Mouse (Mus musculus) lung, postnatal 14 days (tissue): ENCODE data around the gene Cdk4.

Experiments used
- DNase-seq: peaks from one replicate; pipeline ENCODE4 v3.0.0; 2021

The Cdk4 gene

DNA sequence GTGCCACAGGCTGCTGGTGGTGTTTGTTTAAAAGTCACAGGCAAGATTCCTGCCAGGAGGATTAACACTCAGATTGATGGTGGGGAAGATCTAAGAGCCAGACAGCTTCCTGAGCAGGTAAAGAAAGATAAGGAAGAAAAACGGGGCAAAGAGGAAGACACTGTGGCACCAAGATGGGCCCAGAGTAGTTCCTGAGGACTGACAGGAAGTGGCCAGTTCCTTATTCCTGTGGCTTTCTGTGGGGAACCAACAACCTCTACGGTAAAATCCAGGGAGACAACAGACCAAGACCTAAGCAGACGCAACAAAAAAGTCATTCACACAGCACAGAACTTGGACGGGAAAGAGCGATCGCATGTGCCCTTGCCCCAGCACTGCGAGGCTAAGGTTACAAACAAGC lies 40.3 kb downstream of the Cdk4 start:
- no peak for DNase-seq

DNA sequence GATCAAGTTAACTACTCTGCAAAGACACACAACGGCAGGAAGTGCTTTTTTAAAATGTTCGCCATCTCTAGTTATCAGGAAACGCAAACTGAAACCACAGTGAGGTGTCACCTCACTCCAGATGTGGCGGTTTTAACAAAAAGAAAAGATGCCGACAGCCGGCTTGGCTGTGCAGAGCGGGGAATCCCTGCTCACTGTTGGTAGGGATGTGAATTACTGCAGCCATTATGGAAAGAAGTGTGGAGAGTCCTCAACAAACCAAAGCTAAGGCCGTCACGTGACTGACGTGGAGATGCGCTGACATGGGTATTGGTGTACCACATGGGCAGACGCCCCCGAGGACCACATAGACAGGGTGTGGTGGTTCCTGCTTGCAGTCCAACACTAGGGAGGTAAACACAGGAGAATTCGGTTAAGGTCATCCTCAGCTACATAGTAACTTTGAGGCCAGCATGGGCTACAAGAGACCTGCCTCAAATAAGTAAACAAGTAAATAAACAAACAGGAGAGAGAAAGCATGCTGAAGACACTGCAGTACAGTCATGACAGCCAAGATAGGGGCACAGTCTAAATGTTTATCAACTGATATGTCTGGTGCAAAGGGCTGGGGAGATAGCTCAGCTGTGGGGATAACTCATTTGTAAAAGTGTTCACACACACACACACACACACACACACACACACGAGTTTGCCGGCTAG lies 44.4 kb downstream of the Cdk4 start:
- DNase-seq, result no peak

GRCm38 (mm10) chr10:127108262-127108583 lies 44.9 kb downstream of the Cdk4 start:
- no peak for DNase-seq

DNA sequence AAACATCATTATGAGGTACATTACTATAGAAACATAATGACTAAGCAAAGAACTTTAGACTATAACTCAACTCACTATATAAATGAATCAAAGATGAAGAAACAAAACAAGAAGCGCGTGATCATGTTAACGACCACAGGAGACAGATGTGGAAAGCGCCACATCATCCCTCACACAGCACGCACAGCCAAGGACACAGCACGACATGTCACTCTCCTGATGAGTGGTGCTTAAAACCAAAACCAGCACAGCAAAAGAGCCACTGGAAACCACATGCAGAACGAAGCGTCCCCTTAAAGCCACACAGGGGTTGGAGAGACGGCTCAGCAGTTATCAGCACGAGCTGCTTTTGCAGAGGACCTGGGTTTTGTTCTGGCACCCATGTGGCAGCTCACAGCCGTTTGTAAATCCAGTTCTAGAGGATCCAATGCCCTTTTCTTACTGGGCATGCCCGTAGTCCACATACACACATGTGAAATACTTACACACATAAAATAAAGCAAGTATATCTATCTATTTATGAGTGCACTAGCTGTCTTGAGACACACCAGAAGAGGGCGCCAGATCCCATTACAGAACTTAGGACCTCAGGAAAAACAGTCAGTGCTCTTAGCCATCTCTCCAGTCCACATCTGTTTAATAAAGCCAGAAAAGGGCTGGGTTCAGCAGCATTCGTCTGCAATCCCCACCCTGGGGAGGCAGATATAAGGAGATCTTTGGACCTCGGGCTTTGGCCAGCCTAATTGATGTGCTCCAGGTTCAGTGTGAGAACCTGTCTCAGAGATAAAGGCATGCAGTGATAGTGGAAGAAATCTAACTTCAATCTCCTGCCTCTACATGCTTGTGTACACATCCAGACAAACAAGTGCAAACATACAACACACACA lies 47.9 kb downstream of the Cdk4 start:
- no peak for DNase-seq

- no peak for DNase-seq
Measured at GRCm38 (mm10) chr10:127114408-127114807, 51.1 kb downstream of the Cdk4 start.

DNA sequence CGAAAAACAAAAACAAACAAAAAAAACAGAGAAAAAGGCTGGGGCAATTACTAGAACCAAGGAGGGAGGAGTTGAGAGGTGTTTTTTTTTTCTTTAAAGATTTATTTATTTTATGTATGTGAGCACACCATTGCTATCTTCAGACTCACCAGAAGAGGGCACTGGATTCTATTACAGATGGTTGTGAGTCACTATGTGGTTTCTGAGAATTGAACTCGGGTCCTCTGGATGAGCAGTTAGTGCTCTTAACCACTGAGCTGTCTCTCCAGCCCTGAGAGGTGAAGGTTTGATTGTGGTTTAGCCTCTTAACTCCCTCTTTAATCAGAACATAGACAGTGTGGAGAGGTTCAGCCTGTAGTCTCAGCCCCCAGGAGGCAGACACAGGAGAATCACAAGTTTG lies 51.7 kb downstream of the Cdk4 start:
- DNase-seq, result no peak
